Mouse (Mus musculus) Patski (cell line): Measurements from ENCODE around the gene Dclre1b. TPM values are rescaled to one million over a fixed set of nuclear protein-coding genes. Genes with fewer than 3 reads are reported as not detected.
"Not testable (repeated sequence)": the region's sequence is repeated elsewhere in the genome, so short reads cannot be mapped to it uniquely, and the experiment has no call there.

Source experiments
- ATAC-seq: fragments of 100-300 bp; one replicate; pipeline ENCODE4 v1.8.0; 2021
- CTCF ChIA-PET: fragments of 350-600 bp; sonication (Branson Sonifier 250); formaldehyde crosslinking; loops from one replicate; lab custom pipeline; 2022; ENCODE audit warnings: inconsistent platforms; lab: Charles Lee
- POLR2A ChIA-PET: fragments of 350-600 bp; sonication (Branson Sonifier 250); formaldehyde crosslinking; loops from one replicate; lab custom pipeline; 2022; ENCODE audit warnings: antibody characterized with exemption, inconsistent platforms; lab: Charles Lee
- DNase-seq: peaks from one replicate; pipeline ENCODE4 v3.0.0-alpha.2; 2011; ENCODE audit warnings: low read depth, low spot score
- H3K27me3 ChIP-seq: fragments of 371-371 bp; one replicate; pipeline ENCODE4 v1.5.1; 2021
- CTCF ChIP-seq: fragments of 100-300 bp; IDR thresholded peaks from one replicate; pipeline ENCODE4 v1.5.1; 2021
- in situ Hi-C: fragments of 300-500 bp; cut with MboI; formaldehyde crosslinking; loops from 3 replicates; pipeline ENCODE4 v1.11.1; 2018; ENCODE audit warnings: low pct_unique_long_range_greater_than_20kb, mixed read lengths
- polyA plus RNA-seq: library from polyadenylated mRNA; unstranded; gene quantifications from one replicate; pipeline ENCODE4 v1.2.3, GENCODE M21; 2021

The Dclre1b gene
- 12.0 TPM for polyA plus RNA-seq

GRCm38 (mm10) chr3:103808891-103809798, at the start of gene Dclre1b, which contains the start of the genes Ap4b1 and Gm43064:
Gene Dclre1b, minus strand, starts transcription at chr3:103809444.
Gene Ap4b1, plus strand, starts transcription at chr3:103809520.
Gene Gm43064, plus strand, starts transcription at chr3:103809573.
- CTCF ChIA-PET: no interaction called here
- in situ Hi-C loops: no loop called here
- TF ChIP-seq CTCF: no peak
- DNase-seq (peak; percentile 85), ATAC-seq (peak; percentile 95)
- POLR2A ChIA-PET: interaction anchor here (0.6 to 1.2 kb wide), 2 partner anchors 19 to 220 kb away, joined by 3 to 5 read pairs; no protein-coding TSS in a partner anchor
- H3K27me3 ChIP-seq: no peaks in the 10 kb centered on the region

DNA sequence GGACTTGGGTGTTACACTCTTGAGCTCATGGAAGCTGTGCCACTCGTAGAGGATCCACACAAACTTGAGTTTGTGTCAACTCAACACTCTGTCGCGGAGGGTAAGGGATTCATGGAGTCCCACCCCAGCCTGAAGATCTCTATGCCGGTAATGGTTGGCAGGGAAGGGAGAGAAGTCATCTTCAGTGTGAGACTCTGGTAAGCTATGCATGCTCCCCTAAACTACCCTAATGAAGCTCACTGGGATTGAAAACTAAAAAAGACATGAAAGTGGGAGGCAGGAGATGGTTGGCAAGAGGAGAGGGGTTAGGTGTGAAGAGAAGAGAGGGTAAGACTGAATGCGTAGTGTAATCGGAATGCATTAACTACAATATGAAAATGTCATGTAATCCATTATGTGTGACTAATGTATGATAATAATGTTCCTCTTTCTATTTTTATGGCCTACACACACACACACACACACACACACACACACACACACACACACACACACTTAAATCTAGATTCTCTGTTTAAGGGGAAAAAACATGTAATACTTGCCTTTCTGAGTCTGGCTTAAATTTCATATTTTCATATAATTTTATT, 48.8 kb upstream of the Dclre1b start:
- no peak for TF ChIP-seq CTCF
- ATAC-seq (no peak), DNase-seq (no peak)
- in situ Hi-C loops: no loop called here
- CTCF ChIA-PET: interaction anchor here (1.5 kb wide), 1 partner anchor 16 kb away, joined by 3 read pairs; no protein-coding TSS in a partner anchor
- POLR2A ChIA-PET: no interaction called here
- no peaks in the 10 kb centered on the region for H3K27me3 ChIP-seq

DNA sequence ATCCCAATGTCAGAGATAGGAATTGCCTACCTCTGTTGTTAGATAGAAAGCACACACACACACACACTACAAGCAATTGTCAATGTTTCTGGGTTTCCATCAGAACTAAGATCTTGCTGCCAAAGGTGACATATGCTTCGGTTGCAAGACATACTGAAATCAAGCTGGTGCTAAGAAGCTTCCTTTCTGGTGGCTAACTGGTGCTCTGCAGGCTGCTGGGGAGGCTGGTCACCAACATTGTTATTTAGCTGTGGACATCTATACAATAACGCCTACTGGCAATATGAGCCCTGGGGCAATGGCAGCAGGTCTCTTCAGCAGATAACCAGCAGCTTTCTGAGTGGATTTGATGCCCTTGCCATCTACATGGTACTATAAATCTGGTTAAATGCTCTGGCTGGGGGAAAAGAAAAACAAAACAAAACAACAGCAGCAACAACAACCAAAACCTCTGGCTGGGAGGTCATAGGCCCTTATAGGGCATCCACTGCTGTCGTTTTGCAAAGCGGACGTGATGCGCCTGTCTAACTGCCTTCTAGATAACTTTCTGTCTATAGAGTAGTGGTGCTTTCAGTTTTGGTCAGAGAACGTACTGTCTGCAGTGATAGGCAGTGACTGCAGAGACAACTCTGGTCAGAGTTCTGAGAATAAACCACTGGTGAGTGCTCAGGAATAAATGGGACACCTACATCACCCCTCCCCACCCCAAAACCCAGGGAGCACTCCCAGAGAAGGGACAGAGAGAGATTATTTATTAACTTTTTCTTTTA, 48.0 kb upstream of the Dclre1b start:
- no peaks in the 10 kb centered on the region for H3K27me3 ChIP-seq
- in situ Hi-C loops: no loop called here
- DNase-seq: no peak
- CTCF ChIA-PET: interaction anchor here (1.5 kb wide), 1 partner anchor 17 kb away, joined by 3 read pairs; no protein-coding TSS in a partner anchor
- ATAC-seq: no peak
- POLR2A ChIA-PET: no interaction called here
- no peak for TF ChIP-seq CTCF

GRCm38 (mm10) chr3:103853804-103854203, 44.6 kb upstream of the Dclre1b start:
- no peak for ATAC-seq
- H3K27me3 ChIP-seq: no peaks in the 10 kb centered on the region
- ChIA-PET POLR2A (no interaction called here), CTCF (interaction anchor here (1.3 to 3.3 kb wide), 6 partner anchors 8 to 60 kb away, joined by 3 to 22 read pairs (median 4); partner anchors contain the start of gene Rsbn1)
- no peak for TF ChIP-seq CTCF
- in situ Hi-C loops: no loop called here
- no peak for DNase-seq

GRCm38 (mm10) chr3:103852565-103853299, 43.5 kb upstream of the Dclre1b start:
- CTCF ChIA-PET: interaction anchor here (0.8 to 3.3 kb wide), 19 partner anchors 9 to 150 kb away, joined by 3 to 22 read pairs (median 5); partner anchors contain the start of genes Bcl2l15 and Rsbn1
- peak; percentile 79 for TF ChIP-seq CTCF
- ATAC-seq (peak; percentile 47), DNase-seq (no peak)
- in situ Hi-C loops: no loop called here
- H3K27me3 ChIP-seq: no peaks in the 10 kb centered on the region
- POLR2A ChIA-PET: no interaction called here

DNA sequence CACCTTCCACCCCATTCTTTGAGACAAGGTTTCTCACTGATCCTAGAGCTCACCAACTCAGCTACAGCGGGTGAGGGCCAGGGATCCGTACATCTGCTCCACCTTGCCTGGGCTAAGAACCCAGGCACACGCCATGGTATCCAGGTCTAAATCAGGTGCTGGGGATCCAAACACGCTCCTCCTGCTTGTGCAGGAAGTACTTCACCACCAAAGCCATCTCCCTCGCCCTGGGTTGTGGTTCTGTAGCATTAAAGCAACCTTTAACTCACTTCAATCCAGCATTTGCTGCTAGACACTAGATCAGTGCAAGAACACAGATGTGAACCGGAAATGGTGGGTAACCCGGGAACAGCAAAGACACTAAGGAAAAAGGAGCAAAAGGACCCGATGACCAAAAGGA, 42.6 kb upstream of the Dclre1b start:
- no peak for TF ChIP-seq CTCF
- ChIA-PET POLR2A (no interaction called here), CTCF (interaction anchor here (0.9 to 3.3 kb wide), 13 partner anchors 10 to 151 kb away, joined by 3 to 22 read pairs (median 5); partner anchors contain the start of genes Bcl2l15 and Rsbn1)
- DNase-seq: no peak
- no peak for ATAC-seq
- H3K27me3 ChIP-seq: no peaks in the 10 kb centered on the region
- in situ Hi-C loops: no loop called here

DNA sequence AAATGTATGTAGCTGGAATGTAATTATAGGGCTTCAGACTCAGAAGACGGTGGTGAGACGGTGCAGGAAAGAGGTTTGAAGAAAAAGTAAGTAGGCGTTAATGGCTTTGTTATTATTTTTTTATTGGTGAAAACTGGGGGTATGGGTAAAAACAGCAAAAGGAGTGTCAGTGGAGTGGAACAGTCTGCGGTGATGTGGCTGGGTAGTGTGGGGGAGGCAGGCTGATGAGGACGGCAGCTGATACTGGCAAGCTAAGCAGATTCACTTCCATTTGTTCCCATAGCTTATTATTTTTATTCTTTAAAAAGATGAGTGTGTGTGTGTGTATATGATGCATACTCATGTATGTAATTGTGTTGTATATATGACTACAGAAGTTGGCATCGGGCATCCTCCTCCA, 42.2 kb upstream of the Dclre1b start:
- in situ Hi-C loops: no loop called here
- POLR2A ChIA-PET: interaction anchor here (1.0 kb wide), 1 partner anchor 11 kb away, joined by 3 read pairs; no protein-coding TSS in a partner anchor
- no peak for TF ChIP-seq CTCF
- CTCF ChIA-PET: interaction anchor here (1.0 to 3.3 kb wide), 10 partner anchors 9 to 151 kb away, joined by 3 to 22 read pairs (median 5); no protein-coding TSS in a partner anchor
- ATAC-seq (no peak), DNase-seq (no peak)
- H3K27me3 ChIP-seq: no peaks in the 10 kb centered on the region

- CTCF ChIA-PET: interaction anchor here (1.0 to 3.3 kb wide), 6 partner anchors 9 to 54 kb away, joined by 3 to 22 read pairs (median 6); partner anchors contain the start of gene Bcl2l15
- in situ Hi-C loops: no loop called here
- DNase-seq (no peak), ATAC-seq (no peak)
- H3K27me3 ChIP-seq: no peaks in the 10 kb centered on the region
- TF ChIP-seq CTCF: no peak
- POLR2A ChIA-PET: interaction anchor here (1.0 to 1.4 kb wide), 2 partner anchors 9 to 11 kb away, joined by 3 to 4 read pairs; partner anchors contain the start of gene Ptpn22
Observed at GRCm38 (mm10) chr3:103850644-103851363, 41.6 kb upstream of the Dclre1b start.

DNA sequence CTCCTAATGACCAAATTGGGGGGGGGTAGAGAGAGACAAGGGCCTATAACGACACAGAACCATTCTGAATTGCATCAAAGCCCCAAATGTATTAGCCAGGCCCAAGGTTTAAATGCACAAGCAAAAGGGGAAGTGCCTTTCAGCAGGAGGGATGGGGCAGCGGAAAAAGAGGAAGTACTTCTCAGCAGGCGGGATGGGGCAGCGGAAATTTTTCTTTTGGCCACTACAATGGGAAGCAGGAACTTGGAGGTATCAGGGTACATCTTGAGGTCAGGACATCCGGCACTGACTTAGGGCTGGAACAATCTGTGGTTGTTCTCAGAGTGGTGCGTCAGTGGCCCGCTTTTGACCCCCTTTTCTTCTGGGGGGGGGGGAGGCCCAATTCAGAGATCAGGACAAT, 31.7 kb upstream of the Dclre1b start:
- H3K27me3 ChIP-seq, DNase-seq, CTCF ChIA-PET, in situ Hi-C loops, ATAC-seq, POLR2A ChIA-PET: not testable (repeated sequence)

DNA sequence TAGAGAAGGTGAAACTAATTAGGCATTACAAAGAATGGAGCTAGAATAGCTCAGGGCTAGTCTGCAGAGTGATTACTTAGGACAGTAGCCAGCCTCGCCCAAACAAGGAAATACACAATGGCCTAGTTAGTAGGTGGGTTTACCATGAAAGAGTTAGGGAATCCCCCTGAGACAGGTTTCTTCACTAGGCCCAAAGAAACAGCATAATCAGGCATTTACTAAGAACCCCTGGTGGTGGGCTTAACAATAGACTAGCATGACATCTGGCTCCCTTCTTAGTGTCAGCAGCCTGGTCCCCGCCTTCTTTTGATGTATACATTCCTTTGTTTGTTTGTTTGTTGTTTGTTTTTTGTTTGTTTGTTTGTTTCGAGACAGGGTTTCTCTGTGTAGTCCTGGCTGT, 31.0 kb upstream of the Dclre1b start:
- H3K27me3 ChIP-seq, POLR2A ChIA-PET, ATAC-seq, DNase-seq, CTCF ChIA-PET, in situ Hi-C loops: not testable (repeated sequence)
